Mouse (Mus musculus): ENCODE results near the gene Pbld2.

DNA sequence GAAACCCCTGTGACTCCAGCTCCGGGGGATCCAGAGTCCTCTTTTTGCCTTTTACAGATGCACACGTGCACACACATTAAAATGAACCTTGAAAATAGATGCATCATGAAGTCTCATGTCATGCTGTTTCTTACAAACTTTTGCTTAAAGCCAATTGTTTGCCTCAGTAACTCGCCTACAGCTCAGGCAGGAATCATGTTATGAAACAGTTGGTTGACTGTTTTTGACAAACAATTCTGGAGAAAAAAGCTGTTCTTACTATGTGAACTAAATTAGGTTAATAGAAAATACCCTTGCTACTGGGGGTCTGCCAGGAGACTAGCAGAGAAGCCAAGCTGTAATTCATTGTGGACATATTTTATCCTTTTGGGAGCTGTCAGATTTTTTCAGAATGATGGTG is 8.8 kb downstream of the Pbld2 start:
- TF ChIP-seq CTCF (IDR thresholded peaks at IDR 0.05; ENCODE audit: borderline replicate concordance, extremely low read depth, insufficient read depth, insufficient read length), result no peak
- TF ChIP-seq POLR2A (IDR thresholded peaks at IDR 0.05; ENCODE audit: borderline replicate concordance, extremely low read depth, insufficient read depth, insufficient read length, poor library complexity, severe bottlenecking), result no peak
